Mouse (Mus musculus) testis, adult 2 months (tissue): Measurements from ENCODE around the gene Lmntd1. TPM values are rescaled to one million over a fixed set of nuclear protein-coding genes. Genes with fewer than 3 reads are reported as not detected.

ENCODE experiments used
- H3K27ac ChIP-seq: fragments of 200-500 bp; 2 replicates; pipeline ENCODE4 v1.5.1; 2012; ENCODE audit warnings: low read depth, low read length; ENCODE audit not compliant: control insufficient read depth, insufficient read depth
- H3K27me3 ChIP-seq: fragments of 200-500 bp; 2 replicates; pipeline ENCODE4 v1.6.1; 2012; ENCODE audit warnings: mild to moderate bottlenecking, low read length, moderate library complexity; ENCODE audit not compliant: control insufficient read depth, insufficient read depth
- H3K36me3 ChIP-seq: fragments of 200-500 bp; 2 replicates; pipeline ENCODE4 v1.6.1; 2012; ENCODE audit warnings: mild to moderate bottlenecking, low read length; ENCODE audit not compliant: control insufficient read depth, insufficient read depth
- H3K4me1 ChIP-seq: fragments of 200-500 bp; 2 replicates; pipeline ENCODE4 v1.6.1; 2012; ENCODE audit warnings: low read length; ENCODE audit not compliant: control insufficient read depth, insufficient read depth
- H3K4me3 ChIP-seq: fragments of 200-500 bp; 2 replicates; pipeline ENCODE4 v1.5.1; 2012; ENCODE audit warnings: low read depth, mild to moderate bottlenecking, low read length, moderate library complexity, mixed read lengths; ENCODE audit not compliant: control insufficient read depth
- CTCF ChIP-seq: fragments of 200-500 bp; IDR thresholded peaks from 2 replicates; pipeline ENCODE4 v1.5.1; 2012; ENCODE audit warnings: low read depth, mild to moderate bottlenecking, inconsistent platforms, low read length, moderate library complexity; ENCODE audit not compliant: control insufficient read depth, insufficient read depth, insufficient replicate concordance
- POLR2A ChIP-seq: fragments of 200-500 bp; IDR thresholded peaks from 2 replicates; pipeline ENCODE4 v1.6.1; 2012; ENCODE audit warnings: low read depth, mild to moderate bottlenecking, inconsistent platforms, low read length, moderate library complexity; ENCODE audit not compliant: control insufficient read depth
- polyA plus RNA-seq: library from polyadenylated mRNA; depleted of rRNA; stranded (reverse); fragments of >200 nt; gene quantifications from 2 replicates; pipeline ENCODE4 v1.2.3, GENCODE M21; 2012

The Lmntd1 gene
- polyA plus RNA-seq, 1 experiment, result 37.9 TPM

GRCm38 (mm10) chr6:145557059-145557992, 56.8 kb downstream of the Lmntd1 start:
- Histone ChIP-seq H3K4me3 (no peak overlapping the region), H3K36me3 (no peaks in the 10 kb centered on the region)

GRCm38 (mm10) chr6:145553226-145553625, 60.9 kb downstream of the Lmntd1 start:
- Histone ChIP-seq H3K27me3 (no peaks in the 10 kb centered on the region), H3K4me1 (no peaks in the 10 kb centered on the region), H3K36me3 (no peaks in the 10 kb centered on the region), H3K27ac (no peak overlapping the region), H3K4me3 (no peak overlapping the region)
- TF ChIP-seq CTCF (no peak), POLR2A (no peak)

More at GRCm38 (mm10) chr6:145557059-145557992, 56.8 kb downstream of the Lmntd1 start:
- H3K27me3 ChIP-seq, result no peaks in the 10 kb centered on the region
- H3K27ac ChIP-seq, result no peak overlapping the region
- no peak for TF ChIP-seq POLR2A
- no peaks in the 10 kb centered on the region for H3K4me1 ChIP-seq

- Histone ChIP-seq H3K27me3 (no peaks in the 10 kb centered on the region), H3K27ac (no peak overlapping the region), H3K4me3 (no peak overlapping the region), H3K4me1 (no peaks in the 10 kb centered on the region), H3K36me3 (no peaks in the 10 kb centered on the region)
- no peak for TF ChIP-seq CTCF
- no peak for TF ChIP-seq POLR2A
These were observed 61.3 kb downstream of the Lmntd1 start for GRCm38 (mm10) chr6:145552817-145553216.

GRCm38 (mm10) chr6:145550993-145551392, 63.1 kb downstream of the Lmntd1 start:
- no peaks in the 10 kb centered on the region for H3K4me1 ChIP-seq
- H3K36me3 ChIP-seq, result no peaks in the 10 kb centered on the region
- no peak overlapping the region for H3K27ac ChIP-seq
- H3K4me3 ChIP-seq, result no peak overlapping the region
- no peaks in the 10 kb centered on the region for H3K27me3 ChIP-seq
- TF ChIP-seq POLR2A (no peak), CTCF (no peak)

- Histone ChIP-seq H3K4me1 (no peaks in the 10 kb centered on the region), H3K4me3 (no peak overlapping the region), H3K27me3 (no peaks in the 10 kb centered on the region), H3K36me3 (no peaks in the 10 kb centered on the region), H3K27ac (no peak overlapping the region)
- TF ChIP-seq CTCF (no peak), POLR2A (no peak)
These were observed 68.0 kb downstream of the Lmntd1 start for GRCm38 (mm10) chr6:145545927-145546641.

GRCm38 (mm10) chr6:145544838-145545237, 69.3 kb downstream of the Lmntd1 start:
- no peak overlapping the region for H3K27ac ChIP-seq
- TF ChIP-seq CTCF, result no peak
- no peak for TF ChIP-seq POLR2A
- no peaks in the 10 kb centered on the region for H3K36me3 ChIP-seq
- no peaks in the 10 kb centered on the region for H3K4me1 ChIP-seq
- no peaks in the 10 kb centered on the region for H3K27me3 ChIP-seq
- no peak overlapping the region for H3K4me3 ChIP-seq

GRCm38 (mm10) chr6:145544304-145544703, 69.8 kb downstream of the Lmntd1 start:
- no peak overlapping the region for H3K4me3 ChIP-seq
- no peaks in the 10 kb centered on the region for H3K36me3 ChIP-seq
- H3K27ac ChIP-seq, result no peak overlapping the region
- TF ChIP-seq CTCF, result no peak
- no peak for TF ChIP-seq POLR2A
- H3K27me3 ChIP-seq, result no peaks in the 10 kb centered on the region
- H3K4me1 ChIP-seq, result no peaks in the 10 kb centered on the region
